Mouse (Mus musculus) CH12.LX (cell line): ENCODE data around the gene Cryga. TPM values are rescaled to one million over a fixed set of nuclear protein-coding genes. Genes with fewer than 3 reads are reported as not detected.

Source experiments
- DNase-seq: peaks from one replicate; pipeline ENCODE4 v3.0.0-alpha.2; 2013; ENCODE audit errors: extremely low read depth
- H3K27ac ChIP-seq: 2 replicates; pipeline ENCODE4 v1.5.1; 2012; ENCODE audit warnings: low read depth, mild to moderate bottlenecking, control low read depth, moderate library complexity; ENCODE audit not compliant: insufficient read depth
- H3K27me3 ChIP-seq: replicated peaks from 2 replicates; pipeline ENCODE3; 2012; ENCODE audit warnings: inconsistent platforms
- H3K36me3 ChIP-seq, 2 experiments: replicated peaks in 1 of 2; 2 replicates each; pipeline versions ENCODE3 to v1.6.1; 2012; ENCODE audit warnings: inconsistent platforms in 1 of 2, low read length in 1 of 2, mild to moderate bottlenecking in 1 of 2, mixed read lengths in 1 of 2, moderate library complexity in 1 of 2; ENCODE audit not compliant: control insufficient read depth in 1 of 2, insufficient read depth in 1 of 2
- H3K4me1 ChIP-seq, 2 experiments: 2 replicates each; pipeline ENCODE4 v1.6.1; 2012; ENCODE audit warnings: inconsistent platforms in 1 of 2, moderate library complexity in 1 of 2; ENCODE audit not compliant: insufficient read depth in 2 of 2, control insufficient read depth in 1 of 2
- H3K4me2 ChIP-seq: 2 replicates; pipeline ENCODE4 v1.6.1; 2012; ENCODE audit warnings: low read depth, mild to moderate bottlenecking, control low read depth; ENCODE audit not compliant: poor library complexity, insufficient read depth, severe bottlenecking
- H3K4me3 ChIP-seq, 3 experiments: fragments of 150-350 bp in 1 of 3; sonication (generic) in 1 of 3; replicated peaks in 1 of 3; 2 replicates each; pipeline versions ENCODE3 to v1.5.1; 2011 to 2012; ENCODE audit warnings: low read depth in 2 of 3, low read length in 2 of 3, mild to moderate bottlenecking in 2 of 3, moderate library complexity in 2 of 3, control low read depth in 1 of 3, improper control_type of control experiment in 1 of 3, inconsistent platforms in 1 of 3, mixed read lengths in 1 of 3; ENCODE audit not compliant: poor library complexity in 1 of 3
- H3K79me2 ChIP-seq: replicated peaks from 2 replicates; pipeline ENCODE4 v1.6.1; 2012; ENCODE audit warnings: mild to moderate bottlenecking, moderate library complexity; ENCODE audit not compliant: control insufficient read depth, poor library complexity, insufficient read depth, severe bottlenecking; ENCODE audit errors: extremely low read depth
- H3K9ac ChIP-seq: 2 replicates; pipeline ENCODE4 v1.6.1; 2012; ENCODE audit warnings: low read depth, mild to moderate bottlenecking, control low read depth, moderate library complexity; ENCODE audit not compliant: insufficient read depth
- H3K9me3 ChIP-seq: replicated peaks from 2 replicates; pipeline ENCODE3; 2012; ENCODE audit warnings: low read length, inconsistent platforms, mixed read lengths
- CHD1 ChIP-seq: IDR thresholded peaks from 2 replicates; pipeline ENCODE4 v1.6.1; 2012; ENCODE audit warnings: low read depth, low read length, improper control_type of control experiment, inconsistent platforms
- E2F4 ChIP-seq: IDR thresholded peaks from 2 replicates; pipeline ENCODE4 v1.6.1; 2011; ENCODE audit warnings: low read depth, low read length, improper control_type of control experiment; ENCODE audit not compliant: insufficient replicate concordance
- ELF1 ChIP-seq: IDR thresholded peaks from 2 replicates; pipeline ENCODE4 v1.6.1; 2014; ENCODE audit warnings: low read depth, mild to moderate bottlenecking, inconsistent platforms, low read length, improper control_type of control experiment
- EP300 ChIP-seq: IDR thresholded peaks from 2 replicates; pipeline ENCODE4 v1.6.1; 2011; ENCODE audit warnings: low read length, improper control_type of control experiment
- JUN ChIP-seq: IDR thresholded peaks from 2 replicates; pipeline ENCODE4 v1.6.1; 2011; ENCODE audit warnings: low read depth, mild to moderate bottlenecking, low read length, improper control_type of control experiment, moderate library complexity; ENCODE audit not compliant: insufficient read depth
- JUND ChIP-seq: conservative IDR thresholded peaks from 2 replicates; pipeline ENCODE4 v1.6.1; 2011; ENCODE audit warnings: low read depth, low read length, improper control_type of control experiment
- MEF2A ChIP-seq: IDR thresholded peaks from 2 replicates; pipeline ENCODE4 v1.6.1; 2014; ENCODE audit warnings: low read depth, mild to moderate bottlenecking, inconsistent platforms, low read length, improper control_type of control experiment, borderline replicate concordance
- MXI1 ChIP-seq: IDR thresholded peaks from 2 replicates; pipeline ENCODE4 v1.6.1; 2011; ENCODE audit warnings: mild to moderate bottlenecking, low read depth, low read length, improper control_type of control experiment
- NELFE ChIP-seq: IDR thresholded peaks from 2 replicates; pipeline ENCODE4 v1.6.1; 2011; ENCODE audit warnings: low read depth, low read length, improper control_type of control experiment
- PAX5 ChIP-seq: IDR thresholded peaks from 2 replicates; pipeline ENCODE4 v1.6.1; 2012; ENCODE audit warnings: low read length, inconsistent platforms, mixed read lengths
- POLR2A ChIP-seq: IDR thresholded peaks from 2 replicates; pipeline ENCODE4 v1.6.1; 2011; ENCODE audit warnings: low read depth, mild to moderate bottlenecking, improper control_type of control experiment, low read length
- RAD21 ChIP-seq: IDR thresholded peaks from 2 replicates; pipeline ENCODE4 v1.6.1; 2011; ENCODE audit warnings: low read depth, mild to moderate bottlenecking, low read length, improper control_type of control experiment, moderate library complexity
- SIN3A ChIP-seq: IDR thresholded peaks from 2 replicates; pipeline ENCODE4 v1.6.1; 2012; ENCODE audit warnings: low read length, improper control_type of control experiment, inconsistent platforms
- TBP ChIP-seq: conservative IDR thresholded peaks from 2 replicates; pipeline ENCODE4 v1.6.1; 2011; ENCODE audit warnings: low read depth, low read length, improper control_type of control experiment
- USF2 ChIP-seq: conservative IDR thresholded peaks from 2 replicates; pipeline ENCODE4 v1.6.1; 2011; ENCODE audit warnings: low read depth, low read length, improper control_type of control experiment
- ZC3H11A ChIP-seq: IDR thresholded peaks from 2 replicates; pipeline ENCODE4 v1.6.1; 2012; ENCODE audit warnings: low read depth, mild to moderate bottlenecking, inconsistent platforms, low read length, improper control_type of control experiment
- dilution Hi-C: fragments of 300-500 bp; cut with MboI; formaldehyde crosslinking; loops from 2 replicates; pipeline ENCODE4 v1.14.3; 2020; ENCODE audit warnings: low sequenced_read_pairs; ENCODE audit not compliant: extremely low pct_unique_long_range_greater_than_20kb, extremely low pct_ligation_motif_present
- in situ Hi-C: fragments of 300-500 bp; cut with MboI; formaldehyde crosslinking; loops from 3 replicates; pipeline ENCODE4 v1.14.3; 2019; ENCODE audit warnings: low sequenced_read_pairs, low pct_ligation_motif_present, low pct_unique_long_range_greater_than_20kb, mixed read lengths
- polyA plus RNA-seq: library from polyadenylated mRNA; unstranded; fragments of >175 nt; gene quantifications from 2 replicates; pipeline ENCODE4 v1.2.1, GENCODE M21; 2012; ENCODE audit warnings: low read depth; ENCODE audit not compliant: insufficient read length
- total RNA-seq, 2 experiments: library from RNA; depleted of rRNA; stranded (reverse); fragments of 300-350 nt in 1 of 2; fragments of >200 nt in 1 of 2; gene quantifications; 2 replicates each; pipeline ENCODE4 v1.2.3; 2012 to 2014

The Cryga gene
- total and polyA plus RNA-seq, 3 experiments = not detected

- H3K36me3 ChIP-seq = no peaks in the 10 kb centered on the region
- no peak for DNase-seq
- no peaks in the 10 kb centered on the region for H3K79me2 ChIP-seq
- H3K4me3 ChIP-seq = no peak overlapping the region
- no peak overlapping the region for H3K9ac ChIP-seq
- no peaks in the 10 kb centered on the region for H3K27me3 ChIP-seq
- dilution Hi-C loops (no loop called here), in situ Hi-C loops (no loop called here)
- no peaks in the 10 kb centered on the region for H3K4me1 ChIP-seq
- no peak overlapping the region for H3K27ac ChIP-seq
- peaks cover 6% of the 10 kb centered on the region for H3K9me3 ChIP-seq
- no peak overlapping the region for H3K4me2 ChIP-seq
- no peak for TF ChIP-seq POLR2A
- TF ChIP-seq ZC3H11A = no peak
- TF ChIP-seq CHD1 = no peak
- no peak for TF ChIP-seq PAX5
- TF ChIP-seq TBP = no peak
- no peak for TF ChIP-seq RAD21
- no peak for TF ChIP-seq E2F4
- TF ChIP-seq USF2 = no peak
- no peak for TF ChIP-seq SIN3A
Observed at GRCm38 (mm10) chr1:65146601-65147000, 43.4 kb upstream of the Cryga start.

- Histone ChIP-seq H3K9ac (no peak overlapping the region), H3K27me3 (no peaks in the 10 kb centered on the region), H3K36me3 (no peaks in the 10 kb centered on the region), H3K4me1 (no peaks in the 10 kb centered on the region), H3K4me2 (no peak overlapping the region), H3K9me3 (peaks cover 2% of the 10 kb centered on the region), H3K4me3 (no peak overlapping the region), H3K79me2 (no peaks in the 10 kb centered on the region), H3K27ac (no peak overlapping the region)
- TF ChIP-seq JUN (no peak), E2F4 (no peak), NELFE (no peak), JUND (no peak), MXI1 (no peak), ELF1 (no peak), EP300 (no peak)
- dilution Hi-C loops = no loop called here
- in situ Hi-C loops = no loop called here
- DNase-seq = no peak
Observed at GRCm38 (mm10) chr1:65144783-65145182, 41.6 kb upstream of the Cryga start.

- no peak for DNase-seq
- no peak overlapping the region for H3K27ac ChIP-seq
- in situ Hi-C loops = no loop called here
- H3K36me3 ChIP-seq = no peaks in the 10 kb centered on the region
- H3K4me2 ChIP-seq = no peak overlapping the region
- H3K27me3 ChIP-seq = no peaks in the 10 kb centered on the region
- H3K4me1 ChIP-seq = no peaks in the 10 kb centered on the region
- H3K79me2 ChIP-seq = no peaks in the 10 kb centered on the region
- H3K9ac ChIP-seq = no peak overlapping the region
- dilution Hi-C loops = no loop called here
- no peak for TF ChIP-seq NELFE
- TF ChIP-seq MEF2A = no peak
- TF ChIP-seq, all 38 proteins: peak for 0
- Histone ChIP-seq H3K4me3 (no peak overlapping the region), H3K9me3 (no peaks in the 10 kb centered on the region)
Observed at GRCm38 (mm10) chr1:65137560-65137959, 34.4 kb upstream of the Cryga start.
